Mouse (Mus musculus) left cerebral cortex, adult 6 months (tissue): Measurements from ENCODE around the gene Nlrp6. TPM values are rescaled to one million over a fixed set of nuclear protein-coding genes. Genes with fewer than 3 reads are reported as not detected.

Experiments
- long read RNA-seq, 2 experiments: library from polyadenylated mRNA; unstranded; transcript quantifications; one replicate each; pipeline ENCODE4 v2.0.0; 2019 to 2020
- polyA plus RNA-seq: library from polyadenylated mRNA; unstranded; fragments of <200 nt; fragmentation: Nextera tagmentation; gene quantifications from 2 replicates; pipeline ENCODE4 v1.2.3, GENCODE M21; 2021

Gene Nlrp6
- 0.38 and 0.43 TPM in 2 replicates for polyA plus RNA-seq
- long read RNA-seq, experiment 1, partial matches to known transcripts = 10 of 10 reads
- long read RNA-seq, experiment 1, other reads (novel, unspliced or antisense) = 0 of 10 reads
- long read RNA-seq, experiment 2, partial matches to known transcripts = 2 of 3 reads
- long read RNA-seq, experiment 2, other reads (novel, unspliced or antisense) = 1 of 3 reads

GRCm38 (mm10) chr7:140920418-140921029 lies at the start of gene Nlrp6:
TSS of gene Nlrp6 (plus strand) at chr7:140920902.

DNA sequence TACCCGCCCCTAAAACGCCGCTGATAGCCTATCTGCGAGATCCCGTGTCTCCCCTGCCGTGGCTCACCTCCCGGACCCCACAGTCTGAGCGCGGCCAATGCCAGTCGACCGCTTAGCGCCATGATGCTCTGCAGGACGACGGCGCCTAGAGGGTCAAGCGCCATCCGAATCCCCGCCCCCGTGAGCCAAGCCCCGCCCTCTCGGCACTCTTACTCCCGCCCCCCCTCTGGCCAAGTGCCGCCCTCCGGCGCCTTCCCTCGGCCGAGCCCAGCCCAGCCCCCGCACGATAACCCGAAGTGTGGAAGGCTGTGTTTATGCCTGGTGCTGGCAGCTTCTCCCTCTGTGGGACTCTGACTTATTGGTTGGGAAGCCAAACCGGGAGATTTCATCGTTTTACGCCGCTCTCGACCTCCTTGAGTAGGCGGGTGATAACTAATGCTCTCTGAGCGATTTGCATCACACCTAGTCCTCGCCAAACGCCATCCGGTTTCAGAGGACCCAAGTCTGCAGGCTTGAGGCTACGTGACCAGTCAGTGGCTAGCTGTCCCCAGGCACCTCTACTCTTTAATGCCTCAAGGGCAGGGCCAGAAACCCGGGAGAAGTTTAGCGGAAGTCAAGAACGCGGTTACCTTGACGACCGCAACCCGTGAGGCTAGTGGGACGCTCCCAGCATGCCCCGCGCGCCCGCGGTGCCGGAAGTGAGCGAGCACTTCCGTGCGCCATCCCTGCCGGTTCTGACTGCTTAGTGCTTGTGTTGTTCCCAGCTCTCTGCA lies 38.8 kb upstream of the Nlrp6 start, which contains the start of the genes Psmd13 and Sirt3:
Gene Psmd13, plus strand, starts transcription at position 273 of the 773 bp plus-strand sequence.
Gene Sirt3, minus strand, starts transcription at position 614 of the 773 bp plus-strand sequence.

DNA sequence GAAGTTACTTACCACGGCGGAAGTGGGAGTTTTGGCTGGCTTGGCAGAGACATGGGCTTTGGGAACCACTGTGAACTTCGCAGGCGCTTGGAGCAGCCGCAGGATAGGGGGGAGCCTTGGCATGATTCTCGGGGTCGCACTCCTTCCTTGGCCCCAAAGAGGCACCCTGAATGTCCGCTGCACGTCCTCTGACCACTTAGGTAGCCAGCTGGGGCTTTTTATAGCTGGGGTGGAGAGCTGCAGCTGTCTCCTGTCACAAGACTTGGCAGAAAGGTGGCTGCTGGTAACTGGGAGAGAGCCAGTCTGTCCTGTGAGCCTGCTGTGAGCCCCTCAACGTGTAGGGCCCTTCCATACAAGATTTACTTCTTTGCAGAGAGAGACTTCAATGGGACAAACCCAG lies 20.5 kb upstream of the Nlrp6 start, which contains the start of gene Cox8b:
Gene Cox8b, minus strand, starts transcription at position 227 of the 400 bp plus-strand sequence.

GRCm38 (mm10) chr7:140941222-140942051 lies 20.7 kb downstream of the Nlrp6 start, which contains the start of gene Pgghg:
TSS of gene Pgghg (plus strand) at chr7:140941391.

GRCm38 (mm10) chr7:140949824-140950530 lies 29.3 kb downstream of the Nlrp6 start, which contains the start of gene Ifitm5:
TSS of gene Ifitm5 (minus strand) at chr7:140950291.

GRCm38 (mm10) chr7:140955758-140956555 lies 35.3 kb downstream of the Nlrp6 start, which contains the start of the genes Gm45717 and Ifitm2:
TSS of gene Gm45717 (minus strand) at chr7:140955937.
TSS of gene Ifitm2 (minus strand) at chr7:140955987.

DNA sequence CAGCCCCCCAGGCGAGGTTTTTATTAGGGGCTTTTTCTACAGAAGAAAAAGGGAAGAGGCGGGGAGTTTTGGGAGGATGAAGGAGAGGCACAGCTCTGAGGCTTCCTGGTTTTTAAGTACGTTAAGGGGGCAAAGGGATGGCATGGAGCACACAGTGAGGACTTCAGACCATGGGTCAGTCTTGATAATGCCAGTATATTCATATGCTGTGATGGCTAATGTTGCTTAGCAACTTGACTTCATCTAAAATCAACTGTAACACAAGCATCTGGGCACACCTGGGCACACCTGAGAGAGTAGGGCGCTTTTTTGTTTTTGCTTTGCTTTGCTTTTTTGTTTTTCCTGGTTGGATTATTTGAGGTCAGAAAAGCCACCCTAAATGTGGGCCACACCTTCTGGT lies 46.2 kb downstream of the Nlrp6 start, which contains the start of gene Ifitm1:
Gene Ifitm1, plus strand, starts transcription at position 301 of the 400 bp plus-strand sequence.

Other genes with a start within 250 kb of the Nlrp6 start
- not detected in 2 replicates for gene Olfr45, start 239.0 kb upstream of the Nlrp6 start, polyA plus RNA-seq
- not detected in 2 replicates for gene Olfr541, start 223.6 kb upstream of the Nlrp6 start, polyA plus RNA-seq
- 0.67 and 1.3 TPM in 2 replicates for gene Cyp2e1, start 157.2 kb upstream of the Nlrp6 start, polyA plus RNA-seq
- 0.13 TPM in 1 of 2 replicates, not detected in the other for gene Syce1, start 133.1 kb upstream of the Nlrp6 start, polyA plus RNA-seq
- gene Zfp941, start 98.7 kb upstream of the Nlrp6 start, polyA plus RNA-seq = 12.4 and 16.1 TPM in 2 replicates
- 5.4 and 7.9 TPM in 2 replicates for gene Urah, start 85.9 kb upstream of the Nlrp6 start, polyA plus RNA-seq
- not detected in 2 replicates for gene Scgb1c1, start 75.4 kb upstream of the Nlrp6 start, polyA plus RNA-seq
- gene Odf3, start 73.1 kb upstream of the Nlrp6 start, polyA plus RNA-seq = 0.09 TPM in 1 of 2 replicates, not detected in the other
- 0.92 TPM in 1 of 2 replicates, not detected in the other for gene Gm45785, start 64.6 kb upstream of the Nlrp6 start, polyA plus RNA-seq
- gene Ric8a, start 63.9 kb upstream of the Nlrp6 start, polyA plus RNA-seq = 48.8 and 56.4 TPM in 2 replicates
- gene Bet1l, start 63.3 kb upstream of the Nlrp6 start, polyA plus RNA-seq = 76.3 and 90.2 TPM in 2 replicates
- 90.3 and 118 TPM in 2 replicates for gene Psmd13, start 38.9 kb upstream of the Nlrp6 start, polyA plus RNA-seq
- gene Sirt3, start 38.6 kb upstream of the Nlrp6 start, polyA plus RNA-seq = 125 and 147 TPM in 2 replicates
- 1.3 and 2.4 TPM in 2 replicates for gene Cox8b, start 20.5 kb upstream of the Nlrp6 start, polyA plus RNA-seq
- gene Pgghg, start 20.5 kb downstream of the Nlrp6 start, polyA plus RNA-seq = 2.2 and 2.3 TPM in 2 replicates
- not detected in 2 replicates for gene Ifitm5, start 29.4 kb downstream of the Nlrp6 start, polyA plus RNA-seq
- not detected in 2 replicates for gene Gm45717, start 35.0 kb downstream of the Nlrp6 start, polyA plus RNA-seq
- gene Ifitm2, start 35.1 kb downstream of the Nlrp6 start, polyA plus RNA-seq = 41.1 and 49.4 TPM in 2 replicates
- gene Ifitm1, start 46.3 kb downstream of the Nlrp6 start, polyA plus RNA-seq = 6.8 and 8.0 TPM in 2 replicates
- 54.3 and 69.5 TPM in 2 replicates for gene Ifitm3, start 89.9 kb downstream of the Nlrp6 start, polyA plus RNA-seq
- gene Ifitm6, start 97.0 kb downstream of the Nlrp6 start, polyA plus RNA-seq = 0.44 and 1.1 TPM in 2 replicates
- gene Gm17387, start 108.2 kb downstream of the Nlrp6 start, polyA plus RNA-seq = not detected in 2 replicates
- gene B4galnt4, start 140.2 kb downstream of the Nlrp6 start, polyA plus RNA-seq = 19.2 and 19.7 TPM in 2 replicates
- 0.23 TPM in 1 of 2 replicates, not detected in the other for gene Pkp3, start 157.3 kb downstream of the Nlrp6 start, polyA plus RNA-seq
- gene Sigirr, start 179.7 kb downstream of the Nlrp6 start, polyA plus RNA-seq = 2.1 TPM in 2 replicates
- gene Ano9, start 196.9 kb downstream of the Nlrp6 start, polyA plus RNA-seq = not detected in 2 replicates
- gene Ptdss2, start 201.5 kb downstream of the Nlrp6 start, polyA plus RNA-seq = 33.2 and 42.7 TPM in 2 replicates